Mouse (Mus musculus): ENCODE measurements at regions not wholly inside any gene's neighbourhood (a gene's known extent, or its start where the extent isn't known, plus 50 kb on each side); places are given as distances from the start of the nearest gene placed in this dataset.

GRCm38 (mm10) chr16:93465741-93466140 lies 138.1 kb downstream of the Setd4 start:
- no peak for TF ChIP-seq CTCF (IDR thresholded peaks at IDR 0.05)
- no peak for TF ChIP-seq EP300 (IDR thresholded peaks at IDR 0.05)

Measured in lung, postnatal 0 days (tissue).